Mouse (Mus musculus): ENCODE measurements around the gene Mapkbp1. TPM values are rescaled to one million over a fixed set of nuclear protein-coding genes. Genes with fewer than 3 reads are reported as not detected.

Mapkbp1 gene
- polyA plus RNA-seq, 1 experiment from 2014 or later = 3.7 TPM

- Histone ChIP-seq H3K27ac (ENCODE audit: low read depth, low read length) (no peak overlapping the region), H3K36me3 (ENCODE audit: control insufficient read depth, insufficient read depth, low read length) (peaks cover 9% of the 10 kb centered on the region; the same call in 1 of the 2 replicates), H3K4me3 (ENCODE audit: low read depth, low read length) (no peak overlapping the region), H3K9ac (ENCODE audit: low read length) (no peak overlapping the region), H3K9me3 (ENCODE audit: control insufficient read depth, low read length) (no peaks in the 10 kb centered on the region), H3K27me3 (ENCODE audit: control insufficient read depth, insufficient read depth, low read length) (no peaks in the 10 kb centered on the region), H3K4me1 (ENCODE audit: control insufficient read depth, insufficient read depth, low read length) (no peaks in the 10 kb centered on the region), H3K4me2 (ENCODE audit: low read depth) (no peak overlapping the region)
- no peak for ATAC-seq (ENCODE audit: insufficient read depth, low FRiP score, low TSS enrichment)
- no peak for DNase-seq (ENCODE audit: low spot score)
- WGBS = 92% methylated on average over 12 of the region's 12 CpGs
Observed at GRCm38 (mm10) chr2:120017599-120017998, 45.1 kb downstream of the Mapkbp1 start.

DNA sequence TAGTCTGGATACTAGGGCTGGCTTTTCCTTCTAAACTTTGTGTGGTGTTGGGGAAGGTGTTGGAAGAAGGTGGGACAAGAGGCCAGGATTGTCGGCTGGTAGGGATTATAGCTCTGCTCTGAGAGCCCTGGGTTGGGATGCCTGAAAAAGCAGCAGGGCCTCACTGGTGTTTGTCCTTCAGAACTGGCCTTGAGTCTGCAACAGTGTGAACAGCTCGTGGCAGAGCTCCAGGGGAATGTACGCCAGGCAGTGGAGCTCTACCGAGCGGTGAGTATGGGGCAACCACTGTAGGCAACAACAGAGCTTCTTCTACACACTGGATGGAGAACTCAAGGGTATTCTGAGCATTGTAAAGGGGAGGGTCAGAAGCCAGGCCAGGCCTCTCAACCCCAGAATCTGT lies 51.8 kb downstream of the Mapkbp1 start:
- WGBS = 82% methylated on average over 5 of the region's 5 CpGs
- Histone ChIP-seq H3K4me3 (ENCODE audit: low read depth, low read length) (no peak overlapping the region), H3K36me3 (ENCODE audit: control insufficient read depth, insufficient read depth, low read length) (peaks cover 8% of the 10 kb centered on the region; the same call in 1 of the 2 replicates), H3K27ac (ENCODE audit: low read depth, low read length) (no peak overlapping the region), H3K9ac (ENCODE audit: low read length) (no peak overlapping the region), H3K4me2 (ENCODE audit: low read depth) (no peak overlapping the region), H3K4me1 (ENCODE audit: control insufficient read depth, insufficient read depth, low read length) (peaks cover 7% of the 10 kb centered on the region; the same call in 1 of the 2 replicates), H3K27me3 (ENCODE audit: control insufficient read depth, insufficient read depth, low read length) (no peaks in the 10 kb centered on the region), H3K9me3 (ENCODE audit: control insufficient read depth, low read length) (no peaks in the 10 kb centered on the region)
- ATAC-seq (ENCODE audit: insufficient read depth, low FRiP score, low TSS enrichment) = no peak
- no peak for DNase-seq (ENCODE audit: low spot score)

GRCm38 (mm10) chr2:120026984-120027949 lies 54.8 kb downstream of the Mapkbp1 start, which contains the start of the genes Jmjd7 and Gm28042:
Jmjd7 (plus strand) TSS chr2:120027483.
Gm28042 (plus strand) TSS chr2:120027493.
- Histone ChIP-seq H3K4me1 (ENCODE audit: control insufficient read depth, insufficient read depth, low read length) (peaks cover 7% of the 10 kb centered on the region; the same call in 1 of the 2 replicates), H3K4me2 (ENCODE audit: low read depth) (peak within 1 kb of the TSS; percentile 53), H3K9me3 (ENCODE audit: control insufficient read depth, low read length) (no peaks in the 10 kb centered on the region), H3K27ac (ENCODE audit: low read depth, low read length) (peak within 1 kb of the TSS; percentile 30; the same call in 1 of the 2 replicates), H3K27me3 (ENCODE audit: control insufficient read depth, insufficient read depth, low read length) (no peaks in the 10 kb centered on the region), H3K9ac (ENCODE audit: low read length) (peak within 1 kb of the TSS; percentile 63), H3K4me3 (ENCODE audit: low read depth, low read length) (peak within 1 kb of the TSS; percentile 53), H3K36me3 (ENCODE audit: control insufficient read depth, insufficient read depth, low read length) (0 out of 2 replicates have a peak, but pooled peaks cover 6% of the 10 kb centered on the region)
- ATAC-seq (ENCODE audit: insufficient read depth, low FRiP score, low TSS enrichment) (peak; percentile 84; the same call in 1 of the 2 replicates), DNase-seq (ENCODE audit: low spot score) (peak; percentile 89)
- WGBS = 5% methylated on average over 50 of the region's 50 CpGs

DNA sequence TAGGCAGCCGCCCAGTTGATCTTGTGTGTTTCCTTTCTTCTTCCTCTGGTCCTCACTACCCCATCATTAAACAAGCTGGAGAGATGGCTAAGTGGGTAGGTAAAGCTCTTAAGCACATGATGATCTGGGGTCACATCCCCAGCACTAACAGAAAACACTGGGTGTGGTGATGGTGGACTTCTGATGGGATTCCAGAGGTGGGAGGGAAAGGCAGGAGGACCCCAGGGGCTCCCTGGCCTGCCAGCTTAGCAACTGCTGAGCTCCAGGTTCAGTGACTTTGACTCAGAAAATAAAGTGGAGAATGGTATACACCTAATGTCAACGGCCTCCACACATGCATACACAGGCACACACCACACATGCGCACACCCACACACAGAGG lies 55.4 kb downstream of the Mapkbp1 start:
- no peak for ATAC-seq (ENCODE audit: insufficient read depth, low FRiP score, low TSS enrichment)
- Histone ChIP-seq H3K36me3 (ENCODE audit: control insufficient read depth, insufficient read depth, low read length) (peaks cover 4% of the 10 kb centered on the region; the same call in 1 of the 2 replicates), H3K27ac (ENCODE audit: low read depth, low read length) (no peak overlapping the region), H3K9me3 (ENCODE audit: control insufficient read depth, low read length) (no peaks in the 10 kb centered on the region), H3K9ac (ENCODE audit: low read length) (peak overlapping the region; percentile 63), H3K27me3 (ENCODE audit: control insufficient read depth, insufficient read depth, low read length) (no peaks in the 10 kb centered on the region), H3K4me2 (ENCODE audit: low read depth) (peak overlapping the region; percentile 53), H3K4me1 (ENCODE audit: control insufficient read depth, insufficient read depth, low read length) (peaks cover 7% of the 10 kb centered on the region; the same call in 1 of the 2 replicates), H3K4me3 (ENCODE audit: low read depth, low read length) (peak overlapping the region; percentile 53)
- DNase-seq (ENCODE audit: low spot score) = peak; percentile 34
- WGBS = 48% methylated on average over 3 of the region's 3 CpGs

- no peak for ATAC-seq (ENCODE audit: insufficient read depth, low FRiP score, low TSS enrichment)
- no peak overlapping the region for H3K9ac ChIP-seq (ENCODE audit: low read length)
- peaks cover 9% of the 10 kb centered on the region for H3K36me3 ChIP-seq (ENCODE audit: control insufficient read depth, insufficient read depth, low read length)
- 94% methylated on average over 8 of the region's 8 CpGs for WGBS
- H3K4me2 ChIP-seq (ENCODE audit: low read depth) = no peak overlapping the region
- no peaks in the 10 kb centered on the region for H3K9me3 ChIP-seq (ENCODE audit: control insufficient read depth, low read length)
- peaks cover 7% of the 10 kb centered on the region; the same call in 1 of the 2 replicates for H3K4me1 ChIP-seq (ENCODE audit: control insufficient read depth, insufficient read depth, low read length)
- H3K4me3 ChIP-seq (ENCODE audit: low read depth, low read length) = no peak overlapping the region
- no peak overlapping the region for H3K27ac ChIP-seq (ENCODE audit: low read depth, low read length)
- no peak for DNase-seq (ENCODE audit: low spot score)
- no peaks in the 10 kb centered on the region for H3K27me3 ChIP-seq (ENCODE audit: control insufficient read depth, insufficient read depth, low read length)
Observed at GRCm38 (mm10) chr2:120030380-120030779, 57.9 kb downstream of the Mapkbp1 start.

DNA sequence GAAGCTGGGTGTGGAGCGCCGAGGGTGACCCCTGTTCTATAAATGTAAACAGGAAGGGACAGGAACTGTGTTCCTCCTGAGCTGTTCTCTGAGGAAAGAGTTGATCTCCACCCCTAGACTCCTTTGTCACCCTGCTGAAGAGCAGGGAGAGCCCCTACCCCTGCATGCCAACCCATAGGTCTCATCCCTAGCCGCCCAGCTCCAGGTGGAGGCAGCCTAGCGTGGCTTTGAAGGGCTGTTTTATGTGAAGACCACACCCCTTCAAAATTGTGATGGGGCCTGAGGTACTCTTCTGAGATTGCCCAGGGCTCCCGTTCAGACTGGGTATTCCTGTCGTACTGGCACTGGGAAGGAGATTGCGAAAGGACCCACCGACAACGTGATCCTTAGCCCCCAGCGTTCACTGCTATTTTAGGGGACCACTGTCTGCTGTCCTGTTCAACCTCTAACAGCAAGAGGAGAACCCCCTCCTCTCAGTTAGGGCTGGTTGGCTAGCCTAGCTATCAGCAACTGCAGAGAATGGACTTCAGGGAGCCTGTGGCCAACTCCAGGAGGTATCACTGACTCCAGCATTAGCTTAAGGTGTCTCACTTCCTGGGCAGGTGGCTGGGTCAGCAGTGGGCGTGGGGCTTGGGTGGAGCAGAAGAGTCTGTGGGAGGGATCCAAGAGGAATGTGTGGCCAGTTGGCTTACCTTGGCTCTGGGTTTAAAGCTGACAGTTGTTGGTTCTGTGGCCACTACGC lies 60.4 kb downstream of the Mapkbp1 start, which contains the start of gene Pla2g4b:
TSS of gene Pla2g4b (plus strand) at position 692 of the 742 bp plus-strand sequence.
- WGBS = 89% methylated on average over 12 of the region's 12 CpGs
- Histone ChIP-seq H3K4me1 (ENCODE audit: control insufficient read depth, insufficient read depth, low read length) (peaks cover 6% of the 10 kb centered on the region; the same call in 1 of the 2 replicates), H3K9me3 (ENCODE audit: control insufficient read depth, low read length) (no peaks in the 10 kb centered on the region), H3K9ac (ENCODE audit: low read length) (no peak within 1 kb of the TSS), H3K36me3 (ENCODE audit: control insufficient read depth, insufficient read depth, low read length) (peaks cover 11% of the 10 kb centered on the region), H3K27me3 (ENCODE audit: control insufficient read depth, insufficient read depth, low read length) (no peaks in the 10 kb centered on the region), H3K27ac (ENCODE audit: low read depth, low read length) (no peak within 1 kb of the TSS), H3K4me3 (ENCODE audit: low read depth, low read length) (no peak within 1 kb of the TSS), H3K4me2 (ENCODE audit: low read depth) (no peak within 1 kb of the TSS)
- ATAC-seq (ENCODE audit: insufficient read depth, low FRiP score, low TSS enrichment) (no peak), DNase-seq (ENCODE audit: low spot score) (no peak)

- H3K4me3 ChIP-seq (ENCODE audit: low read depth, low read length) = no peak overlapping the region
- H3K36me3 ChIP-seq (ENCODE audit: control insufficient read depth, insufficient read depth, low read length) = peaks cover 16% of the 10 kb centered on the region
- ATAC-seq (ENCODE audit: insufficient read depth, low FRiP score, low TSS enrichment) (no peak), DNase-seq (ENCODE audit: low spot score) (no peak)
- no peak overlapping the region for H3K4me2 ChIP-seq (ENCODE audit: low read depth)
- H3K27ac ChIP-seq (ENCODE audit: low read depth, low read length) = no peak overlapping the region
- H3K9ac ChIP-seq (ENCODE audit: low read length) = no peak overlapping the region
- 93% methylated on average over 5 of the region's 5 CpGs for WGBS
- H3K9me3 ChIP-seq (ENCODE audit: control insufficient read depth, low read length) = no peaks in the 10 kb centered on the region
- H3K4me1 ChIP-seq (ENCODE audit: control insufficient read depth, insufficient read depth, low read length) = no peaks in the 10 kb centered on the region
- no peaks in the 10 kb centered on the region for H3K27me3 ChIP-seq (ENCODE audit: control insufficient read depth, insufficient read depth, low read length)
Observed at GRCm38 (mm10) chr2:120033726-120034125, 61.2 kb downstream of the Mapkbp1 start.

GRCm38 (mm10) chr2:120037744-120038143 lies 65.2 kb downstream of the Mapkbp1 start:
- ATAC-seq (ENCODE audit: insufficient read depth, low FRiP score, low TSS enrichment) = no peak
- DNase-seq (ENCODE audit: low spot score) = no peak
- no peak overlapping the region for H3K27ac ChIP-seq (ENCODE audit: low read depth, low read length)
- no peaks in the 10 kb centered on the region for H3K27me3 ChIP-seq (ENCODE audit: control insufficient read depth, insufficient read depth, low read length)
- no peak overlapping the region for H3K9ac ChIP-seq (ENCODE audit: low read length)
- H3K36me3 ChIP-seq (ENCODE audit: control insufficient read depth, insufficient read depth, low read length) = peaks cover 29% of the 10 kb centered on the region
- no peaks in the 10 kb centered on the region for H3K4me1 ChIP-seq (ENCODE audit: control insufficient read depth, insufficient read depth, low read length)
- 89% methylated on average over 9 of the region's 9 CpGs for WGBS
- no peak overlapping the region for H3K4me2 ChIP-seq (ENCODE audit: low read depth)
- H3K4me3 ChIP-seq (ENCODE audit: low read depth, low read length) = no peak overlapping the region
- no peaks in the 10 kb centered on the region for H3K9me3 ChIP-seq (ENCODE audit: control insufficient read depth, low read length)
